Mouse (Mus musculus): ENCODE data around the gene Mrps24. TPM values are rescaled to one million over a fixed set of nuclear protein-coding genes. Genes with fewer than 3 reads are reported as not detected.

The Mrps24 gene
- polyA plus RNA-seq (2015; fragmentation: Nextera tagmentation; extraction: Ambion mirVana) = 88.8 and 90.8 TPM in 2 replicates

DNA sequence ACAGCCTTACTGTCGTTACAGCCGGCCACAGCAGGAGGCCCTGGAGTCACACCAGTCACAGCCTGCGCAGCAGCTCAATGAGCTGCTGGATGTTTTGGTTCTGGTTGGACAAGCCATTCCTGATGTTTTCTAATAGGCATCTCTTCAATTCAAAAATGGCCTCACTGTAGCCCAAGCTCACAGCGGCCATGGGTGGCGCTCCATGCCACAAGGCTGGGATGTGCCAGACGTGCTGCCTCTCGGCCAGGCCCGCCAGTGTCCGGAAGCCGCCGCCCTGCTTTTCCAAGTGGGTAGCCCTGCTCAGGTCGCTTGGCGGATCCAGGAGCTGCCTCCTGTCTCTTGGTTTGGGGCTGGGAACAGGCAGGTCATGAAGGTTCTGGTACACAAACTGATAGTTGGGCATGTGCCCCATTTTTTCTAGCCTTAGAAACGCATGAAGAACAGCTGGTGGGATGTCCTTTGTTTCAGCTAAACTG, at the start of gene Mrps24:
Mrps24 (minus strand) TSS at position 51 of the 476 bp plus-strand sequence.
- H3K4me3 ChIP-seq (replicated peaks) = no peak within 1 kb of the TSS
- H3K36me3 ChIP-seq (replicated peaks) = peaks cover 53% of the 10 kb centered on the region
- no peaks in the 10 kb centered on the region for H3K9me3 ChIP-seq (replicated peaks)
- WGBS (ENCODE audit: insufficient replicate concordance) = 85% methylated on average over 14 of the region's 14 CpGs
- ATAC-seq (ENCODE audit: insufficient read depth) = no peak
- no peak within 1 kb of the TSS for H3K27ac ChIP-seq (replicated peaks)
- no peak within 1 kb of the TSS for H3K9ac ChIP-seq
- no peaks in the 10 kb centered on the region for H3K27me3 ChIP-seq
- H3K4me1 ChIP-seq (replicated peaks) = no peaks in the 10 kb centered on the region
- H3K4me2 ChIP-seq = no peak within 1 kb of the TSS

DNA sequence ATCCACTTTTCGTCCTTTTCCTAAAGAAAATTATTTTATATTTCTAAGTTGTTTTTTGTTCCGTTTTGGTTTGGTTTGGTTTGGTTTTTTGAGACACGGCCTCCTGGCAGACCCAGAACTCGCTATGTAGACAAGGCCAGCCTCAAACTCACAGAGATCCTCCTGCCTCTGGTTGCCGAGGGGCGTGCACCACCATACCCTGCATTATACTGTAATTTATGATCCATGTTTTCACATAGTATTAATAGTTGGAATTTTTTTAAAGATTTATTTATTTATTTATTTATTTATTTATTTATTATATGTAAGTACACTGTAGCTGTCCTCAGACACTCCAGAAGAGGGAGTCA, 47.1 kb upstream of the Mrps24 start:
- WGBS (ENCODE audit: insufficient replicate concordance) = 6% methylated on average over 6 of the region's 6 CpGs
- H3K36me3 ChIP-seq (replicated peaks) = 0 out of 2 replicates have a peak, but pooled peaks cover 10% of the 10 kb centered on the region
- no peaks in the 10 kb centered on the region for H3K9me3 ChIP-seq (replicated peaks)
- peaks cover 22% of the 10 kb centered on the region for H3K4me1 ChIP-seq (replicated peaks)
- no peak for ATAC-seq (ENCODE audit: insufficient read depth)
- H3K27me3 ChIP-seq = no peaks in the 10 kb centered on the region
- peak overlapping the region; percentile 94 for H3K27ac ChIP-seq (replicated peaks)
- H3K4me3 ChIP-seq (replicated peaks) = peak overlapping the region; percentile 85
- peak overlapping the region; percentile 71 for H3K4me2 ChIP-seq
- H3K9ac ChIP-seq = peak overlapping the region; percentile 91

GRCm38 (mm10) chr11:5761820-5762632, 46.5 kb upstream of the Mrps24 start, which contains the start of gene Urgcp:
Urgcp (minus strand) TSS chr11:5762376.
- Histone ChIP-seq H3K4me2 (peak within 1 kb of the TSS; percentile 71), H3K27me3 (no peaks in the 10 kb centered on the region), H3K36me3 (replicated peaks) (0 out of 2 replicates have a peak, but pooled peaks cover 12% of the 10 kb centered on the region), H3K4me3 (replicated peaks) (peak within 1 kb of the TSS; percentile 85), H3K27ac (replicated peaks) (peak within 1 kb of the TSS; percentile 94), H3K9ac (peak within 1 kb of the TSS; percentile 91), H3K4me1 (replicated peaks) (peaks cover 22% of the 10 kb centered on the region), H3K9me3 (replicated peaks) (no peaks in the 10 kb centered on the region)
- ATAC-seq (ENCODE audit: insufficient read depth) = peak; percentile 99
- whole genome bisulfite sequencing (ENCODE audit: insufficient replicate concordance) = under 1% methylated on average over 68 of the region's 68 CpGs

DNA sequence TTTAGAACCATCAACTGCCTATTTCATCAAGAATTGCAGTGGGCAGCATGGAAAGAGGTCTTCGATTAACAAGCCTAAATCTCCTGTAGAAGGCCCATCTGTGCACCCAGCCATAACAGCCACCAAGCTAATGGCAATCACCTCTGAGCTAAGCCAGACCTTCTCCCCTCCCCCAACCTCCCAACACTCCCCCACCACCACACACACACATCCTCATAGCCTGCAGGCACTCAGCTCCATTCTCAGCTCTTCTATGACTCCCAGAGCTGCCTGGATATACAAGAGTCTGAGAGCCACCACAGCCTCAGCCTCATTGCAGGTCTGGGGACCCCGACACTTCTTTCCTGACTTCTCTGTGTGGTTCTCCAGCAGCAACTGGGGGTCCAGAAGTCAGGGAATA, 38.3 kb upstream of the Mrps24 start:
- no peak overlapping the region for H3K4me3 ChIP-seq (replicated peaks)
- WGBS (ENCODE audit: insufficient replicate concordance) = 71% methylated on average over 2 of the region's 2 CpGs
- 0 out of 2 replicates have a peak, but pooled peaks cover 3% of the 10 kb centered on the region for H3K4me1 ChIP-seq (replicated peaks)
- H3K9me3 ChIP-seq (replicated peaks) = 0 out of 2 replicates have a peak, but pooled peaks cover 5% of the 10 kb centered on the region
- H3K9ac ChIP-seq = no peak overlapping the region
- no peak for ATAC-seq (ENCODE audit: insufficient read depth)
- H3K4me2 ChIP-seq = no peak overlapping the region
- no peak overlapping the region for H3K27ac ChIP-seq (replicated peaks)
- no peaks in the 10 kb centered on the region for H3K27me3 ChIP-seq
- peaks cover 15% of the 10 kb centered on the region for H3K36me3 ChIP-seq (replicated peaks)

- Histone ChIP-seq H3K4me3 (replicated peaks) (no peak overlapping the region), H3K9me3 (replicated peaks) (no peaks in the 10 kb centered on the region), H3K27me3 (no peaks in the 10 kb centered on the region), H3K4me1 (replicated peaks) (peaks cover 25% of the 10 kb centered on the region), H3K4me2 (no peak overlapping the region), H3K9ac (no peak overlapping the region), H3K27ac (replicated peaks) (no peak overlapping the region), H3K36me3 (replicated peaks) (no peaks in the 10 kb centered on the region)
- ATAC-seq (ENCODE audit: insufficient read depth) = no peak
- 57% methylated on average over 2 of the region's 2 CpGs for WGBS (ENCODE audit: insufficient replicate concordance)
Observed at GRCm38 (mm10) chr11:5744951-5745350, 29.5 kb upstream of the Mrps24 start.

DNA sequence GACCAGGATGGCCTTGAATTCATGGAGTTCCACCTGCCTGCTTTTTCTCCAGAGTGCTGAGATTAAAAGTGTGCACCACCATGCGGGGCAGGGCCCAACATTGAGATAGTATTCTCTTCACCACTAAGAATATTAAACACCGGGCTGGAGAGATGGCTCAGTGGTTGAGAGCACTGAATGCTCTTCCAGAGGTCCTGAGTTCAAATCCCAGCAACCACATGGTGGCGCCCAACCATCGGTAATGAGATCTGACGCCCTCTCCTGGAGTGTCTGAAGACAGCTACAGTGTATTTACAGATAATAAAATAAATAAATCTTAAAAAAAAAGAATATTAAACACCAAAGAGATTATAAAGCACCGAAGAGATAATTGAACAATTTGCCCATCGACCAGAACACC, 26.6 kb upstream of the Mrps24 start:
- Histone ChIP-seq H3K9ac (no peak overlapping the region), H3K27me3 (no peaks in the 10 kb centered on the region), H3K4me1 (replicated peaks) (peaks cover 34% of the 10 kb centered on the region), H3K36me3 (replicated peaks) (no peaks in the 10 kb centered on the region), H3K9me3 (replicated peaks) (no peaks in the 10 kb centered on the region), H3K4me3 (replicated peaks) (no peak overlapping the region), H3K4me2 (no peak overlapping the region), H3K27ac (replicated peaks) (peak overlapping the region; percentile 29; the same call in 1 of the 2 replicates)
- 63% methylated on average over 7 of the region's 7 CpGs for WGBS (ENCODE audit: insufficient replicate concordance)
- ATAC-seq (ENCODE audit: insufficient read depth) = no peak

GRCm38 (mm10) chr11:5740965-5741627, 25.6 kb upstream of the Mrps24 start:
- Histone ChIP-seq H3K9me3 (replicated peaks) (no peaks in the 10 kb centered on the region), H3K27ac (replicated peaks) (peak overlapping the region; percentile 94), H3K4me3 (replicated peaks) (peak overlapping the region; percentile 97), H3K9ac (peak overlapping the region; percentile 99), H3K4me1 (replicated peaks) (peaks cover 34% of the 10 kb centered on the region), H3K36me3 (replicated peaks) (no peaks in the 10 kb centered on the region), H3K27me3 (no peaks in the 10 kb centered on the region), H3K4me2 (peak overlapping the region; percentile 94)
- under 1% methylated on average over 46 of the region's 50 CpGs for WGBS (ENCODE audit: insufficient replicate concordance)
- ATAC-seq (ENCODE audit: insufficient read depth) = peak; percentile 99

- Histone ChIP-seq H3K9ac (peak overlapping the region; percentile 99), H3K27ac (replicated peaks) (peak overlapping the region; percentile 94), H3K9me3 (replicated peaks) (no peaks in the 10 kb centered on the region), H3K4me1 (replicated peaks) (peaks cover 34% of the 10 kb centered on the region), H3K36me3 (replicated peaks) (no peaks in the 10 kb centered on the region), H3K4me2 (peak overlapping the region; percentile 94), H3K27me3 (no peaks in the 10 kb centered on the region), H3K4me3 (replicated peaks) (peak overlapping the region; percentile 97)
- 3% methylated on average over 26 of the region's 26 CpGs for WGBS (ENCODE audit: insufficient replicate concordance)
- peak; percentile 49 for ATAC-seq (ENCODE audit: insufficient read depth)
Observed at GRCm38 (mm10) chr11:5740599-5740964, 25.1 kb upstream of the Mrps24 start.

- no peaks in the 10 kb centered on the region for H3K9me3 ChIP-seq (replicated peaks)
- H3K4me3 ChIP-seq (replicated peaks) = peak overlapping the region; percentile 97
- H3K27me3 ChIP-seq = no peaks in the 10 kb centered on the region
- H3K4me1 ChIP-seq (replicated peaks) = peaks cover 40% of the 10 kb centered on the region
- peak overlapping the region; percentile 33; the same call in 1 of the 2 replicates for H3K27ac ChIP-seq (replicated peaks)
- H3K4me2 ChIP-seq = peak overlapping the region; percentile 94
- WGBS (ENCODE audit: insufficient replicate concordance) = 60% methylated on average over 3 of the region's 3 CpGs
- ATAC-seq (ENCODE audit: insufficient read depth) = no peak
- peak overlapping the region; percentile 30 for H3K9ac ChIP-seq
- no peaks in the 10 kb centered on the region for H3K36me3 ChIP-seq (replicated peaks)
Observed at GRCm38 (mm10) chr11:5739846-5740245, 24.4 kb upstream of the Mrps24 start.

GRCm38 (mm10) chr11:5738888-5739632, 23.6 kb upstream of the Mrps24 start:
- no peak overlapping the region for H3K4me2 ChIP-seq
- H3K27me3 ChIP-seq = no peaks in the 10 kb centered on the region
- H3K4me3 ChIP-seq (replicated peaks) = no peak overlapping the region
- no peaks in the 10 kb centered on the region for H3K9me3 ChIP-seq (replicated peaks)
- peaks cover 48% of the 10 kb centered on the region for H3K4me1 ChIP-seq (replicated peaks)
- H3K36me3 ChIP-seq (replicated peaks) = no peaks in the 10 kb centered on the region
- ATAC-seq (ENCODE audit: insufficient read depth) = no peak
- H3K9ac ChIP-seq = no peak overlapping the region
- H3K27ac ChIP-seq (replicated peaks) = no peak overlapping the region
- WGBS (ENCODE audit: insufficient replicate concordance) = 76% methylated on average over 5 of the region's 5 CpGs
